Mouse (Mus musculus): ENCODE measurements around the gene Zfand4.

Zfand4 gene

DNA sequence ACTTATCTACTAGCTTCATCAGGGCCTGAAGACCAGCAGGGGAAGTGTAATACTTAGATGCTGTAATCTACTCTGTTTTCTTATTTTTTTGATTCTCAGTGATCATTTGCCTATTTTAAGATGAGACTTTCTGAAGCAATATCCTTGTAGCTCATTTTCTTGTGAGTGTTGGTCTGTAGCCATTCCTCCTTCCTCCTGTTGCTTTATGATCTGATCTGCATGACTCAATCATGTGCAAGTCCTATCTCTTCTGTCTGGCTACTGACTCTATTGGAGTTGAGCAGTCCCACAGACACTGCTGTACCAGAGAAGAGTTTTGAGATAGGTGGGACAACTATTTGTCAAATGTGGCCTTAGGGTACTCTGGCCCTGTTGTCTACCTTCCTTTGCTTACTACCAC lies 110.6 kb downstream of the Zfand4 start:
- DNase-seq (ENCODE audit: low spot score), result no peak

DNA sequence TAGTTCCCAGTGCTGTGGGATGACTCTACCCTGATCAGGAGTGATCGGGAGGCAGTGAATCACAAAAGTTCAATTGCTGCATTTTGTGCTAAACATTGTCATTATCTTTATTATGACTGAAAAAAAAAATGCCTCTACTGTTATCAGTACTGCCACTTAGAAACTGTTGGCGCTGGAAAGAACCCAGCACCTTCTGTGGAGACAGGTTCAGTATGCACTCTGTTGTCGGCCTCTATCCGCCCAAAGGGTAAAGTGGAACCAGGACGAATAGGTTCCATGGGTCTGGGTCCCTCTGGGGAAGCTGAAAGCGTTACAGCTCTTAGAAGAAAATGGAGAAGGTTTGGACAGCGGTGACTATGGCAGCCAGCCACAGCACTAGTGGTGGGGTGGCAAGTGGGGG lies 114.9 kb downstream of the Zfand4 start:
- no peak for DNase-seq (ENCODE audit: low spot score)

Measured in adipocyte (in vitro differentiated cells).